Mouse (Mus musculus) CD4-positive helper T cell, adult 2 months (primary cell): ENCODE measurements around the gene Sycp2l.
A peak's percentile ranks its signal among the peaks of the same experiment; 100 is the strongest.
"Not testable (repeated sequence)": the region's sequence is repeated elsewhere in the genome, so short reads cannot be mapped to it uniquely, and the experiment has no call there.

ENCODE experiments used
- DNase-seq: peaks from one replicate; pipeline ENCODE4 v3.0.0-alpha.2; 2012; ENCODE audit warnings: low read depth, missing footprints, low spot score

Sycp2l gene

DNA sequence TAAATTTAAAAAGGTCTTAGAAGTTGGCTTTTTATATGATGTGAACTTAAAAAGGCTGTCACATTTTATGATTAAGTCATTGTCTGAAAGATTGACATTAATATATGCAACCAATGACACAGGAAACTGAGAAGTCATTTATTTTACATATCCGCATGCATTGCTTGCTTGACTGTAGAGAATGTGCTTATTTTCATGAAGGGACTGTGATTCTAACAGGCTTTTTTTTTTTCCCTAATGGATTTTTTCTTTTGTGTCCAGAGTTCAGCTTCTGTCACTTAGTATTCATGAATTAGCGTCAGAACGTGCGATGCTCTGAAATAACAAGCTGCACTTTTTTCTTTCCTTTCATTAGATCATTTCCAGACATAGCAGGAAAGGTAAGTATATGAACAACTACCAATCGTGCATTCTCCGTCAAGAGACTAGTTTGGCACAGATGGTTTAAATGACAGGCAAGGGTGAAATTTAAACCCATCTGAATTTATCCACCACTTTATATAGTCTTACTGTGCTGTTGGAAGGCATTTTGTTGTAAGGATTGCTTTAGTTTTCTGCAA is 9.6 kb downstream of the Sycp2l start:
- no peak for DNase-seq

DNA sequence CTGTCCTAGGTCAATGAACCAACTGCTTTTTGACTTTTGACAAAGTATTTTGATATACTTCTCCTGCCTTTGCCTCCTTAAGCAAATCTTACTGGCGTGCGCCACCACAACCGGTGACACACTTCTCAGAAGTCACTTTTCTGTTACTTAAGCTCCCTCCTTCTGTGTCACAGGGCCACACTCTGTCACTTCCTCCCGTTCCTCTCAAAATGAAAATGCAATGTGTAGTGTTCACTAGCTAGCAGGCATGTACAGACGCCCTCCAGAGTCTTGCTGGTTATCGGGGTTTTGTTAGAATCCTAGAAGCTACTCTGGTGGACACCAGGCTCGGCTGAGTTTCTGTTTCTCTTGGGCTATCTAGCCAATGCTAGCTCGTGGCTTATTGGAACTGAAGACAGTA is 14.2 kb downstream of the Sycp2l start:
- no peak for DNase-seq

DNA sequence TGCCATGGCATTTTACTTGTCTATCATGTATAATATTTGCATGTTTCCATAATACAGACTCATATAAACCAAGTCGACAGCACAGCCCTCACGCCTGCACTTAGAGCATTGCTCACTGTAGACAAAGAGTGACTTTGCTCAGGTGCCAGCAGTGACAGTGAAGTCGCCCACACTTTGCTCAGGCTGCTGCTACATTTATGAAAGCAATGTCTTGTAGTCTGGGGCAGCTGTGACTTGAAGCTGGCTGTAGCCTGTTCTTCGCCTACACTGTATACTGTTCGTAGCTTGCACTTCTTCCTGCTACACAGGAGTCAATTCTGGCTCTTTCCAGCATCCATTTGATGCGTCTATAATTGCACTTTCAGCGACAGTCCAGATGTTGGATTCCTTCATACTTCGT is 15.0 kb downstream of the Sycp2l start:
- DNase-seq = no peak

DNA sequence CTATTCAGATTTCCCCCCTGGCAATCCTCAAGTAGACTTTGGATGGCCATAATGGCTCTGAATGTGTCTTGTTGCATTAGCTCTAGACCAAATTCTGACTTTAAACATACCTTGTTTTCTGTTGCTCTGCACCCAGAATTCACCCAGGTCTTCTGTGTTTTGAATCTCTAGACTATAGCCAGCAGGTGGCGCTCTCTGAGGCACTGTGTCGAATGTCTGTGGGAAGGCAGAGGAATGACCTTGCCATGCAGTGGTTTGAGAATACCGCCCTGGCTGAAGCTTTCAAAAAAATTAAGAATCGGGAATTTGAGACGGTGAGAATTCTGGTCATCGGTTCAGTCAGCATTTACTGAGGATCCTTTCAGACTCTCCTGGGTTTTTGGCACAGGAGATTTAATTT is 20.8 kb downstream of the Sycp2l start:
- peak; percentile 36 for DNase-seq

DNA sequence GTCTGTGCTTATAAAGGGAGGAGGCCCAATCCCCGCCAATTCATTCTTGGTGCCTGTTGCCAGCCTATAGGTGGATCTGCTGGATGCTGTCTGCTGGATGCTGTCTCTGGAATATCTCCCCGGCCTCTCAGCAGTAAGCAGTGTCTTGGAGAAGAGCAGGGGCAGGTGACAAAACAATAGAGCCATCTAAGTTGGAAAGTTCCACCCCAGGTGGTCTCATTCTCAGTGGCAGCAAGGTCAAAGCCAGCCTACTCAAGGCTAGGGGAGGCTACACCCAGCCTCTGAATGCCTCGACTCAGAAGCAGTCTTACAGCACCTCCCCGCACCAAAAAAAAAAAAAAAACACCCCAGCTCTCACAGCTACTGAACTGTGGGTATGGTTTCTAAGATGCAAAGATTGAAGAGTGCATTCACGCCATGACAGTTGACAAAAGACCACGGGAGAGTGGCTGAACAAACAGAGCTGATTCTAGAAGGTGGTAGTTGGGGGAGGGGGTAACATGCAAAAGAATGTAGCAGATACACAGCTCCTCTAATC is 31.4 kb downstream of the Sycp2l start:
- no peak for DNase-seq

DNA sequence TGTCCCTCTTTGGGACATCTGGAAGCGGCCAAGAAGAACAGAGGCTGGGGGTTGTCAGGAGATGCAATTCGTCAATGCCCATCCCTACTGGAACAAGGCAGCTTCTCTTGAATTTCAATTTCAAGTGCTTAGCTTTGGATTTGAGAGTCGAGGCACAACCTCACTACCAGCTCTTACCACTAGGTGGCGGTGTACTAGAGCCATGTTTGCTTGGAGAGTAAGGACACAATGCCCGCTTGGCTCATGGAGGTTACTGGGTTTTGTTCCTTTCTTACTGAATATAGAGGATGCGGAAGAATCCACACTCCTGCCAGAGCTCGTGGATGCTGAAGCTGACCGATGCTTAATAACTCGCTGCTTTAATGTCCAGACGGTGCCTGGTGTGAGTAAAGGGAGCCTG is 32.2 kb downstream of the Sycp2l start:
- peak; percentile 40 for DNase-seq

DNA sequence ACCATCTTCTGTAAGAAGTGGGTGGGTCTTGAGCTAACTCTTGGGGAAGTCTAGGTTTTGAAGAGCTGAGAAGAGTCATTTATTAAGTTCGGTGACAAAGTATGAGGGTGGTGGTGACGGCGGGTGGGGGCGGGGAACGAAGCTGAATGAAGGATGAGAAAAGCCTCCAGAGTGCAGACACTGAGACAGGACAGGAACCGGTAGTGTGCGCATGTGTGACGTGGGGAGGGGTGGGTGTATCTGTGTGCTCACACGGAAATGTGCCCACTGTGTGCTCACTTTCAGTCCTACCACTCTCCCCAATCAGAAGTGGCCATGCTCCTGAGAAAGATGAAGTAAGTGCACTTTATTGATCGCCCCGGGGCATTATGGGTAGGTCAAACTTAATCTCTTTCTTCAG is 39.0 kb downstream of the Sycp2l start:
- no peak for DNase-seq

DNA sequence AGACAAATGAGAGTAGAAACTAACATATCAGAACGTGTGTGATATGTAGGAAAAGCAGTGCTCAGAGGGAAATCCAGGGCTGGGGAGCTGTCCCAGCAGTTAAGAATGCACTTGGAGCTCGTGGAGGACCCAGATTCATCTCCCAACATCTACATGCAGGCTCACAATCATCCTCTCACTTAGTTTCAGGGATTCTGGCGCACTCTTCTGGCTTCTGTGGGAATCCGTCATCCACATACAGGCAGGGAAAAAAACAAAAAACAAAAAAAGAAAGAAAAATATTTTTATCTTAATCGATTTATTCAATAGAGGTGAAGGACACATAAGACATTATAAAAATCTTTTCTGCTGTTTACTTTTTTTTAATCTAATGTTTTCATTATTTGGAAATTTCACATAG is 44.3 kb downstream of the Sycp2l start:
- DNase-seq = no peak

DNA sequence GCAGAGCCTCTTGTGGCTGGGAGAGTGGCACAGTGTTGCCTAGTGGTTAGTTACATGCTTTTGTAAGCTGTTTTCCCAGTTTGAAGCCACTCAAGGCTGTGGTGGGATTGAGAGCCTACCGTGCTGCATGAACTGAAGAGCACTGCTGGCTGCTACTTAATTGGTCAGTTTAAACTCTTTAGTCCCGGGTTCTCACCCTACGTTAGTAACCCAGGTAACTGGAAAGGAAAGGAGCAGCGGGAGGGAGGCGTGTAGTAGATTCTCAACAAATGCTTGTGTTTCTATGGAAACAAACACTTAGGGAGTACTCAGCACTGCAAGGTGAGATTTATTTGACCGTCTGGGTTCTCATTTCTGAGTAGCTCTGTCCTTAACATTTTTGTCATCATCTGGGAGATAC is 73.8 kb downstream of the Sycp2l start:
- DNase-seq = no peak

DNA sequence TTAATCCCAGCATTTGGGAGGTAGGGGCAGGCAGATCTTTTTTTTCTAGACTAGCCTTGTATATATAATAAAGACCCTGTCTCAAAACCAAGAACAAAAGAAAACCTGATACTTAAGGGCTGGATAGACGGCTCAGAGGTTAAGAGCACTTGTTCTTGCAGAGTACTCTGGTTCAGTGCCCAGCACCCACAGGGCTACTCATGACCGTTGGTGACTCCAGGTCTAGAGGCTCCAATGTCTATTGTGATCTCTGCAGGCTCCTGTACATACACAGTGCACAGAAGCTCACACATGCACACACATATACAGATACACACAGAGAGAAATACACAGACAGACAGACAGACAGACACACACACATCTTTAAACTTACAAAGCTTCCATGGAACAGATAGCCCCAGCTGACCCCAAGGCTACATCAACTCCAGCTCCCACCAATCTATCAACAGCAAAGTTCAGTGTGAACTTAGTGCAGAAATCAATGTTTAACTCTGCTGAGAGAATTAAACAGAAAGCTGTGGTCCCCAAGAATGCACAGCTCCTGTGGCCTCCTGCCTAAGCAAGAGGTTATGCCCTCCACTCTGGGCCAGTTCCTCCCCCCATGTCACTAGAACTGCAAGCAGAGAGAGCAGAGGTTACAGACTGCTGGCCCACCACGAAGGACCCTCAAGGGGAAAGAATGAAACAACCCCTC is 81.7 kb downstream of the Sycp2l start:
- DNase-seq = no peak

DNA sequence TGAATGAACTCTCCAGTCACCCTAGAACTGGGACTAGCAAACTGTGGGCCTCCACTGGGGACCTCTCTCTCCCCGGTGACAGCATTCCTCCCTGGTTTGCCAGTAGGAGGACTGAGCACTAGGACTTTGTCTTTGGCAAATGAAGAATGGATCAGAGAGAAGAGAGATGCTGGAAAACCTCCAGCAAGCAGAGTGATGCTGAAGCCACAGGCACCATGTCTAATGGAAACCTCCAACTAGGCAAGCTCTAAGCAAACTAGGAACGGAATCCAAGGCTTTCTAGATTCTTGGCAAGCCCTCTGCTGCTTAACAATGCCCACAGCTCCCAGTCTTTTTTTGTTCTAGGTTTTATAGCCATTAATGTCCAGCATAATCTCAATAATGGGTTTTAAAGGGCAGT is 86.8 kb downstream of the Sycp2l start:
- no peak for DNase-seq

DNA sequence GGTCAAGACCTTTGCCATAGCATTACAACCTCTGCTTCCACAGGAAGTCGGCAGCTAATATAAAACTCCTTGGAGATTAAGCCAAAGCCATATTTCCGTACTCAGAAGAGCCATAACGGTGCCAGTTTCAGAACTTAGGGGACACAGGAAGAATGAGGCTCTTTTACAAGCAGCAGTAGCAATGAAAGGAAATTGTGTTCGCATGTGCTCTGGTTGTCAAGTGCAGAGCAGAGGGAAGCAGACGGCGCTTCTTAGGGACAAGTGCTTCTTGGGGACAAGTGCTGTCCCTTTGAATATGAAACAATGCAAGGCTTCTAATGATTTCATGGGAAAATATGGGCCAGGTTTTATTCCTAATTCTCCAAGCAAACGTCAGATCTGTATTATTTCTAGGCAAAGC is 89.2 kb downstream of the Sycp2l start:
- DNase-seq = no peak

DNA sequence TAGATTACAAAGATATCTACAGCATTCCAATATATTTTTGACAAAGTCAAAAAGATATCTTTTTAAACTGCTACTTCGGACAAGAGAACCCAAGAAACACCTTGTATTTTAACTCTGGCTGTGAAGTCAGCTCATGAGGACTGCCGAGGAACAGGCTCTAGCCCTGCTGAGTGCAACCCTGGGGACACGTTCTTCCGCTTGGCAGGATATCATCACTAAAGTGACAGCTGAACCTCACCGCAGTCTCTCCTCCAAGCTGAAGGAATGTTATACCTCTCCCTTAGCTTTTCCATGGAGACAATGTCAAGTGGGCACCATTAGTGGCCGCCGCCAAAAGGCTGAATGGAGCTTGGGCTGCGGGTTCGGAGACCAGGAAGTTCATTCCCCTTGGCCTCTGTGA is 89.6 kb downstream of the Sycp2l start:
- no peak for DNase-seq

DNA sequence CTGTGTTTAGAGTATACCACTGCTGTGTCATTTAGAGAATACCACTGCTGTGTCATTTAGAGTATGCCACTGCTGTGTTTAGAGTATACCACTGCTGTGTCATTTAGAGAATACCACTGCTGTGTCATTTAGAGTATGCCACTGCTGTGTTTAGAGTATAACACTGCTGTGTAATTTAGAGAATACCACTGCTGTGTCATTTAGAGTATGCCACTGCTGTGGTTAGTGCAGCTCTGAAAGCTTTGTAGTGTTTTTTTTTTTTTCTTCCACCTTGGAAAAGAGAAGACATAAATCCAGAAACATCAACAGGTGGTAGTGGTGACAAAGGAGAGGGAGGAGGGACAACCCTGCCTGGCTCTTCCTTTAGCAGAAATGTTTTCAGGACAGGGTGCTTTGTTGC is 91.5 kb downstream of the Sycp2l start:
- not testable (repeated sequence) for DNase-seq

DNA sequence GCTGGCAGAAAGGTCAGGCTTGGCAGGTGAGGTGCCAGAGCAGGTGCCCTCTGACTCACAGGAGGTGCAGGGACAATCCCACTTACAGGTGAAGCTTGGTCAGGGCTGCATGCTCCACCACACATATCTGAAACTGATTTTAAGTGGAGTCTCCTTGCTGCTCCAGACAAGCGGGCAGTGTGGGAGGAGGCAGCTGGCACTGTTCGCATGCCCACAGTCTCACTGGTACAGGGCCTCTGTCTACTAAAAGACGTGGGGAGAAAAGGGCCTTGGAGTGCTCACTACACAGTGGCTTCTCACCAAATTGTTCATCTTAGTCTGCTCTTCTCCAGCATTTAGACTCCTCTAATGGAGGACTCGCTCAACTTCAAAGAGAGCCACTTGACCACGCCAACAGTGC is 92.1 kb downstream of the Sycp2l start:
- no peak for DNase-seq

DNA sequence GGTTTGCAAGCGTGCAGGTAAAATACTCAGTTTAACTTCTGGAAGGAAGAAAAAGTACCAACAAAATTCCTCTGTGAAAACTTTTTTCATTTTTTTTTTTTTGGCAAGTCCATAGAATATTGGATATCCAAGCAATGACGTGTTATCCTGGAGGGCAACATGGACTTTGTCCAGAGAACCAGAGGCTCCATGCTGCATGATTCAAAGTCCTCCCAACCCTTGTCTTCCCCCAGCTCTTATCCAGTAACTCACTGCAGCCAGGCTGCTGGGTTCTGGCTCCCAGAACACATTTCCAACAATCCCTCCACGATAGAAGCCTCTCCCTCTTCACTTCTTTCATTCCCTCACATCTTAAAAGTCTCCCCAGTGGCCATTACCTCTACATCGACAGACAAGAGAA is 97.2 kb downstream of the Sycp2l start:
- DNase-seq = no peak

DNA sequence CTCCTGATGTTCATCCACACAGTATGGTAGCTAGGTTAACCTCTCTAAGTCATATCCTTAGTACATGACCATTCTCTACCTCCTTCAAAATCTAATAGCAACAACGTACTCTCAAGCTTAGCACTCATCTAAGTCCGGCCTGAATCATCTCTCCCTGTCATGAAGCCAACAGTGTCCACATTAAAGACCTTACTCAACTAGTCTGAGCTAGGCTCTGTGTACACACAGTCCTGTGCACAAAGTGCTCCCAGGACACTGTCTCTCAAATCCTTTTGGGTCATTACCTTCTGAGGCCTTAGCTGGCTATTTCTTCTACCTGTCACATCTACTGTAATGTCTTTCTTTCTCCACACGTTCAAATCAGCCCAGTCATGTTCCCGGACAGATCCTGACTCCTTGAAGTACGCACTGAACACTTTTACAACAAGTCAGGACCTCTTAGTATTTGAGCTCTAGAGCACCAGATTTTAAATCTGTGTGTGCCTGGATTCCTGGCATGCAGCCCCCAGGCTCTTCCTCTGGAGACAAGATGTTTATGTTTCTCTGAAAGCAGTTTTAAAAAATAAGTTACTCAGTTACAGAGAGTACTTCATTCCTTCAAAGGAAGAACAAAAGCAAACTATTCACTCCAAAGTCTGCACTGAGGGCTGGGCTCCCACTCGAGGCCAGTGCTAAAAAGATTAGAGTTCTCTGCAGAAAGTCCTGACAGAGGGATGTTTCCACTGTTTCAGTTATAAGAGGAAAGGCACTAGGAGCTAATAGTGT is 98.6 kb downstream of the Sycp2l start:
- DNase-seq = no peak

DNA sequence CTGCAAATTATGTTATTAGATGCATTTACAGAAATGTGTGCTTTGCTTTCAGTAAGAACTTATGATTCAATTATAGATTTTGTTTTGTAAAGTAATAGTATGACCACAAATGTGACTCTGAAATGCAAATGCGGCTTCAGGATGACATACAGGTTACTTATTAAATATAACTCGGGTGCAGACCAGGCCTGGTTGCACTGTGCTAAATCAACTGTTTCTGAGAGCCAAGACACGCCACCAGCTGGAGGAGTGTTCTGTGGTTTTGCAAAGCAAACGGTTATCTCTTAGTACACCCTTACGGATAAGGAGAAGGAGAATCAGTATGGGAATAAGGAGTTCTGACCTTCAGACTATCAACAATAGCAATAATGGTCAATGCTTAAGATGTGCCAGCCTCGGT is 101.6 kb downstream of the Sycp2l start:
- no peak for DNase-seq

DNA sequence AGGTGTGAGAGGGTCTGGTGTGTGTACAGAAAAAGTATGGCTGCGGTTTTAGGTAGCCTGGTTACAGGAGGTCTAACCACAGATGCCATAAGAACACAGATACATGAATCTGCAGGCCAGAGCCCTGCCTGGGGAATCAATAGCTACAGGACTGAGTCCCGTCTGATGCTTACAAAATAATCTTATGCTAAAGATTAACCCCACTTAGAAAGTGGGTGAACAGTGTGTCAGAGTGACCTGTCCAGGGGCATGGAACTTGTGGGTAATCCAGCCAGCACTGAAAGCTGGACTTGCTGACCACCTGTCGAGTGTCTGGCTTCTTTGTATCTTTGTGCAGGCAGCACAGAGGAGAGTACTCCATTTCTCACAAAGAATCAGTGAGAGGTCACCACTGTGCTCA is 102.1 kb downstream of the Sycp2l start:
- DNase-seq = no peak

DNA sequence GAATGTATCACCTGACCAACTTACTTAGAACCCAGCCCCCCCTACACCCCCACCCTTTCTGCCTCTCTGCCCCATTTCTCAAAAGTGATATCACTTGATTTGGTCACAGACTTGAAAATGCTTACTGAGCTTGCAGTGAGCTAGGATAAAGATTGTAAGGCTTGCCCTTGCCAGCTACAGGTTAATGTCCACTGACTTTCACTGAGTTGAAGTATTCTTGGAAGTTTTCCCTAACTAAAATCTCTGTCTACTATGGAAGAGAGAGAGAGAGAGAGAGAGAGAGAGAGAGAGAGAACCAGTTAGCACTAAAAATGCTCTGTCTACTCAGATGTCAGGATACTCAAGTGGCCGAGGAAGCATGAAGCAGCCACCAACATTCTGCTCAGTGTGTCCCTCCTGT is 104.9 kb downstream of the Sycp2l start:
- DNase-seq = no peak

DNA sequence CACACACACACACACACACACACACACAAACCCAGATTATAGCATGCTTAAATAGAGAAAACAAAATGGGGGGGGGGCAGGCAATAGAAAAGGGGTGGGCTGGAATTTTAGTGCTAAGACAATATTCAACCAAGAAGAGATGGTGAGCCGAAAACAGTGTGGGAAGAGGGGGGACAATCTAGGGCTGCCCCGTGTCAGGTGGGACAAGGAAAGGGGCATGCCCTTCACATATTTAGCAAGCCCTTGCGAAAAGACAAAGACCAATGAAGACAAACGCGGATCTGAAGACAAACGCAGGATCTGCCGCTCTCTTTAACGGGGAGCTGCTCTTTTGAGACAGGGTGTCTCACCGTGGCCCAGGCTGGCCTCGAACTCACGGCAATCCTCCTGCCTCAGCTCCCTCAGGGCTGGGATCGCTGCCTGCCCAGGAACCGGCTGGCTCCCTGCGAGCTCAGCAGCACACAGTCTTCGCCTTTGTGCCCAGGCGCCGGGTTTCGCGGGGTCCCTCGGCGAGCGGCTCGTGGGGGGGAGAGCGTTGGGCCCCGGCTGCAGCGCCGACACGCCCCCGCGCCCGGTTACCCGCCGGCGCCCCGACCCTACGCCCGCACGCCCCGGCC is 105.7 kb downstream of the Sycp2l start:
- DNase-seq = no peak

DNA sequence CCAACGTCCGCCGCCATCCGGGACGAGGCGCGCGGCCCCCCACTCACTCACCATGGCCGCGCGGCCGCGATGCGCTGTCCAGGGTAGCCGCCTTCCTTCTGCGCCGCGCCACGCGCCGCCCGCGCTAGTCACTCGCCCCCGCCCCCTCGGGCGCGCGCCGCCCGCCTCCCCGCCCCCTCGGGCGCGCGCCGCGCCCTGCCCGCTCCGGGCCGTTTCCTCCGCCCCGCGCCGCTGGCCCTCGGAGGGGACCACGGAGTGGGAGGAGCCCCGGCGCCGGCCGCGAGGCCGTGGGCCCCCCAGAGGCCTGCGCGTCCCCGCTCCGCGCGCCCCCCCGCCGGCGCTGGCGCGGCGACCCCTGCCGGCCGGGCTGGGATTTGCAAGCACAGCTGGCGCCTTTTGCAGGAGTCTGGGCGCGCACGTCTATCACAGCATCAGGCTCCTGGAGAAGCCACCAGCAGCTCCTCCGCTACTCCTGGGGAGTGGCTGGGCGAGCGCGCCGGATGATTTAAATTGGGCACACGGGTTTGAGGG is 106.3 kb downstream of the Sycp2l start, which contains the start of gene Elovl2:
TSS of gene Elovl2 (minus strand) at position 102 of the 531 bp plus-strand sequence.
- DNase-seq = peak; percentile 66
